Mouse (Mus musculus) intestine, embryonic 14.5 days (tissue): ENCODE measurements around the gene Ncam1. TPM values are rescaled to one million over a fixed set of nuclear protein-coding genes. Genes with fewer than 3 reads are reported as not detected.

ENCODE experiments used
- ATAC-seq: fragments of 200-750 bp; cut with Nextera tagmentation; replicated peaks from 2 replicates; pipeline ENCODE4 v1.8.0; 2017; ENCODE audit warnings: low read depth, moderate number of reproducible peaks, moderate TSS enrichment, moderate library complexity; ENCODE audit not compliant: low FRiP score, low TSS enrichment
- DNase-seq: peaks from one replicate; pipeline ENCODE4 v3.0.0-alpha.2; 2018; ENCODE audit warnings: low spot score
- H3K27ac ChIP-seq: fragments of 300-500 bp; sonication (generic); 2 replicates; pipeline ENCODE4 v1.5.1; 2014; ENCODE audit warnings: low read depth, mild to moderate bottlenecking, control low read depth
- H3K27me3 ChIP-seq: fragments of 300-500 bp; sonication (generic); replicated peaks from 2 replicates; pipeline ENCODE4 v1.6.1; 2014; ENCODE audit warnings: low read length, control low read depth; ENCODE audit not compliant: control insufficient read depth, insufficient read depth
- H3K36me3 ChIP-seq: fragments of 300-500 bp; sonication (generic); 2 replicates; pipeline ENCODE4 v1.6.1; 2014; ENCODE audit warnings: low read length, control low read depth; ENCODE audit not compliant: control insufficient read depth, insufficient read depth
- H3K4me1 ChIP-seq: fragments of 300-500 bp; sonication (generic); replicated peaks from 2 replicates; pipeline ENCODE4 v1.6.1; 2014; ENCODE audit warnings: low read length, control low read depth, mixed read lengths; ENCODE audit not compliant: control insufficient read depth, insufficient read depth
- H3K4me2 ChIP-seq: fragments of 300-500 bp; sonication (generic); 2 replicates; pipeline ENCODE4 v1.6.1; 2014; ENCODE audit warnings: low read length
- H3K4me3 ChIP-seq: fragments of 300-500 bp; sonication (generic); 2 replicates; pipeline ENCODE4 v1.5.1; 2014; ENCODE audit warnings: low read depth, low read length, control low read depth, mixed read lengths
- H3K9ac ChIP-seq: fragments of 300-500 bp; sonication (generic); 2 replicates; pipeline ENCODE4 v1.6.1; 2014; ENCODE audit warnings: mild to moderate bottlenecking, low read length
- H3K9me3 ChIP-seq: fragments of 300-500 bp; sonication (generic); 2 replicates; pipeline ENCODE4 v1.6.1; 2016; ENCODE audit warnings: low read length, control low read depth; ENCODE audit not compliant: control insufficient read depth
- WGBS: fragments of 180-500 bp; shearing (Covaris S2); extraction: QIAGEN DNeasy Blood & Tissue Kit; methylation state at CpG from one replicate; pipeline ENCODE4 v1.1.7; 2014; 5-methylcytosine and 5-hydroxymethylcytosine counted together
- polyA plus RNA-seq: library from polyadenylated mRNA; unstranded; fragments of >200 nt; fragmentation: Nextera tagmentation; extraction: Ambion mirVana; gene quantifications from 2 replicates; pipeline ENCODE4 v1.2.1, GENCODE M21; 2014

The Ncam1 gene
- polyA plus RNA-seq, 1 experiment from 2014 or later: 82.1 TPM

GRCm38 (mm10) chr9:49760571-49760970, 38.2 kb downstream of the Ncam1 start:
- H3K9me3 ChIP-seq: no peaks in the 10 kb centered on the region
- no peaks in the 10 kb centered on the region for H3K36me3 ChIP-seq
- H3K27ac ChIP-seq: no peak overlapping the region
- H3K4me1 ChIP-seq: peaks cover 10% of the 10 kb centered on the region; the same call in 1 of the 2 replicates
- H3K9ac ChIP-seq: no peak overlapping the region
- no peak overlapping the region for H3K4me2 ChIP-seq
- no peaks in the 10 kb centered on the region for H3K27me3 ChIP-seq
- DNase-seq (no peak), ATAC-seq (no peak)
- H3K4me3 ChIP-seq: no peak overlapping the region
- 82% methylated on average over 6 of the region's 6 CpGs for WGBS

GRCm38 (mm10) chr9:49758436-49758835, 40.3 kb downstream of the Ncam1 start:
- WGBS: 64% methylated on average over 2 of the region's 2 CpGs
- H3K9me3 ChIP-seq: no peaks in the 10 kb centered on the region
- H3K36me3 ChIP-seq: no peaks in the 10 kb centered on the region
- ATAC-seq (no peak), DNase-seq (no peak)
- no peaks in the 10 kb centered on the region for H3K27me3 ChIP-seq
- H3K9ac ChIP-seq: no peak overlapping the region
- no peak overlapping the region for H3K4me2 ChIP-seq
- no peak overlapping the region for H3K27ac ChIP-seq
- no peak overlapping the region for H3K4me3 ChIP-seq
- peaks cover 10% of the 10 kb centered on the region; the same call in 1 of the 2 replicates for H3K4me1 ChIP-seq

- no peak overlapping the region for H3K4me2 ChIP-seq
- no peak overlapping the region for H3K4me3 ChIP-seq
- peaks cover 10% of the 10 kb centered on the region; the same call in 1 of the 2 replicates for H3K4me1 ChIP-seq
- H3K9me3 ChIP-seq: no peaks in the 10 kb centered on the region
- no peak overlapping the region for H3K27ac ChIP-seq
- 43% methylated on average over 12 of the region's 12 CpGs for WGBS
- DNase-seq (no peak), ATAC-seq (no peak)
- H3K27me3 ChIP-seq: no peaks in the 10 kb centered on the region
- no peak overlapping the region for H3K9ac ChIP-seq
- no peaks in the 10 kb centered on the region for H3K36me3 ChIP-seq
Measured at GRCm38 (mm10) chr9:49757986-49758385, 40.7 kb downstream of the Ncam1 start.

GRCm38 (mm10) chr9:49757582-49757981, 41.1 kb downstream of the Ncam1 start:
- Histone ChIP-seq H3K9me3 (no peaks in the 10 kb centered on the region), H3K27ac (no peak overlapping the region), H3K27me3 (no peaks in the 10 kb centered on the region), H3K4me1 (peaks cover 10% of the 10 kb centered on the region; the same call in 1 of the 2 replicates), H3K36me3 (no peaks in the 10 kb centered on the region), H3K4me3 (no peak overlapping the region), H3K9ac (no peak overlapping the region), H3K4me2 (no peak overlapping the region)
- 71% methylated on average over 4 of the region's 4 CpGs for WGBS
- DNase-seq (no peak), ATAC-seq (no peak)

- DNase-seq (no peak), ATAC-seq (no peak)
- Histone ChIP-seq H3K36me3 (no peaks in the 10 kb centered on the region), H3K4me2 (no peak overlapping the region), H3K9ac (no peak overlapping the region), H3K9me3 (no peaks in the 10 kb centered on the region), H3K4me1 (peaks cover 10% of the 10 kb centered on the region; the same call in 1 of the 2 replicates), H3K27me3 (no peaks in the 10 kb centered on the region), H3K27ac (no peak overlapping the region), H3K4me3 (no peak overlapping the region)
- 85% methylated on average over 4 of the region's 4 CpGs for WGBS
Measured at GRCm38 (mm10) chr9:49756725-49757124, 42.0 kb downstream of the Ncam1 start.

- H3K4me2 ChIP-seq: no peak overlapping the region
- ATAC-seq (no peak), DNase-seq (no peak)
- peaks cover 10% of the 10 kb centered on the region; the same call in 1 of the 2 replicates for H3K4me1 ChIP-seq
- H3K36me3 ChIP-seq: no peaks in the 10 kb centered on the region
- no peak overlapping the region for H3K4me3 ChIP-seq
- no peak overlapping the region for H3K27ac ChIP-seq
- no peaks in the 10 kb centered on the region for H3K9me3 ChIP-seq
- H3K27me3 ChIP-seq: no peaks in the 10 kb centered on the region
- no peak overlapping the region for H3K9ac ChIP-seq
- 82% methylated on average over 4 of the region's 4 CpGs for WGBS
Measured at GRCm38 (mm10) chr9:49755214-49755613, 43.5 kb downstream of the Ncam1 start.

- Histone ChIP-seq H3K27ac (no peak overlapping the region), H3K4me3 (no peak overlapping the region), H3K9me3 (no peaks in the 10 kb centered on the region), H3K9ac (no peak overlapping the region), H3K36me3 (no peaks in the 10 kb centered on the region), H3K4me1 (peaks cover 3% of the 10 kb centered on the region; the same call in 1 of the 2 replicates), H3K27me3 (no peaks in the 10 kb centered on the region), H3K4me2 (no peak overlapping the region)
- WGBS: 82% methylated on average over 6 of the region's 6 CpGs
- ATAC-seq (no peak), DNase-seq (no peak)
Measured at GRCm38 (mm10) chr9:49751466-49751865, 47.3 kb downstream of the Ncam1 start.

GRCm38 (mm10) chr9:49746176-49746575, 52.5 kb downstream of the Ncam1 start:
- ATAC-seq: no peak
- Histone ChIP-seq H3K27ac (no peak overlapping the region), H3K27me3 (no peaks in the 10 kb centered on the region), H3K9me3 (no peaks in the 10 kb centered on the region), H3K36me3 (no peaks in the 10 kb centered on the region), H3K4me1 (peaks cover 15% of the 10 kb centered on the region), H3K4me3 (no peak overlapping the region), H3K9ac (no peak overlapping the region), H3K4me2 (no peak overlapping the region)
- DNase-seq: no peak
- 60% methylated on average over 2 of the region's 2 CpGs for WGBS

- ATAC-seq: no peak
- 49% methylated on average over 4 of the region's 4 CpGs for WGBS
- Histone ChIP-seq H3K9ac (no peak overlapping the region), H3K27me3 (no peaks in the 10 kb centered on the region), H3K4me3 (no peak overlapping the region), H3K27ac (no peak overlapping the region), H3K4me2 (no peak overlapping the region), H3K4me1 (peaks cover 15% of the 10 kb centered on the region), H3K9me3 (no peaks in the 10 kb centered on the region), H3K36me3 (no peaks in the 10 kb centered on the region)
- DNase-seq: no peak
Measured at GRCm38 (mm10) chr9:49745696-49746095, 53.0 kb downstream of the Ncam1 start.
